Mouse (Mus musculus) G1E (cell line): ENCODE results near the gene Galnt18.

Experiments used
- CTCF ChIP-seq: IDR thresholded peaks from 2 replicates; pipeline ENCODE4 v1.5.1; 2012; ENCODE audit warnings: low read depth, low read length, inconsistent platforms, mixed read lengths
- GATA2 ChIP-seq: IDR thresholded peaks from 2 replicates; pipeline ENCODE4 v1.6.1; 2012; ENCODE audit warnings: low read depth, low read length, inconsistent platforms, borderline replicate concordance

- TF ChIP-seq GATA2 (no peak), CTCF (no peak)
Measured at GRCm38 (mm10) chr7:111737426-111737825, 42.4 kb downstream of the Galnt18 start.
